Mouse (Mus musculus): ENCODE measurements around the gene Samd8. TPM values are rescaled to one million over a fixed set of nuclear protein-coding genes. Genes with fewer than 3 reads are reported as not detected.

Gene Samd8
- total RNA-seq, 2 experiments from 2014 or later: 90.5 to 101 TPM

GRCm38 (mm10) chr14:21790585-21791251 lies 40.4 kb downstream of the Samd8 start:
- no peak for DNase-seq (ENCODE audit: low spot score in 2 of 2)

GRCm38 (mm10) chr14:21791722-21792121 lies 41.4 kb downstream of the Samd8 start:
- DNase-seq (ENCODE audit: low spot score in 2 of 2): no peak

- no peak for DNase-seq (ENCODE audit: low spot score in 2 of 2)
Measured at GRCm38 (mm10) chr14:21792250-21792649, 41.9 kb downstream of the Samd8 start.

- no peak for DNase-seq (ENCODE audit: low spot score in 2 of 2)
Measured at GRCm38 (mm10) chr14:21800641-21801040, 50.3 kb downstream of the Samd8 start.

- no peak for DNase-seq (ENCODE audit: low spot score in 2 of 2)
Measured at GRCm38 (mm10) chr14:21801624-21802023, 51.3 kb downstream of the Samd8 start.

GRCm38 (mm10) chr14:21802543-21803206 lies 52.3 kb downstream of the Samd8 start:
- DNase-seq (ENCODE audit: low spot score in 2 of 2): no peak

- no peak for DNase-seq (ENCODE audit: low spot score in 2 of 2)
Measured at GRCm38 (mm10) chr14:21806203-21806602, 55.9 kb downstream of the Samd8 start.

GRCm38 (mm10) chr14:21806631-21807160 lies 56.4 kb downstream of the Samd8 start:
- no peak for DNase-seq (ENCODE audit: low spot score in 2 of 2)

- DNase-seq (ENCODE audit: low spot score in 2 of 2): no peak
Measured at GRCm38 (mm10) chr14:21808208-21808922, 58.0 kb downstream of the Samd8 start.

- no peak for DNase-seq (ENCODE audit: low spot score in 2 of 2)
Measured at GRCm38 (mm10) chr14:21809418-21809817, 59.1 kb downstream of the Samd8 start.

- DNase-seq (ENCODE audit: low spot score in 2 of 2): no peak
Measured at GRCm38 (mm10) chr14:21811301-21811700, 61.0 kb downstream of the Samd8 start.

GRCm38 (mm10) chr14:21811744-21812393 lies 61.5 kb downstream of the Samd8 start:
- no peak for DNase-seq (ENCODE audit: low spot score in 2 of 2)

GRCm38 (mm10) chr14:21812590-21813162 lies 62.3 kb downstream of the Samd8 start:
- DNase-seq (ENCODE audit: low spot score in 2 of 2): peak; percentile 51

- DNase-seq (ENCODE audit: low spot score in 2 of 2): no peak
Measured at GRCm38 (mm10) chr14:21813216-21813615, 62.9 kb downstream of the Samd8 start.

GRCm38 (mm10) chr14:21813847-21814246 lies 63.5 kb downstream of the Samd8 start:
- DNase-seq (ENCODE audit: low spot score in 2 of 2): no peak

- no peak for DNase-seq (ENCODE audit: low spot score in 2 of 2)
Measured at GRCm38 (mm10) chr14:21814606-21815005, 64.3 kb downstream of the Samd8 start.

- no peak for DNase-seq (ENCODE audit: low spot score in 2 of 2)
Measured at GRCm38 (mm10) chr14:21816255-21816654, 65.9 kb downstream of the Samd8 start.

- no peak for DNase-seq (ENCODE audit: low spot score in 2 of 2)
Measured at GRCm38 (mm10) chr14:21817453-21817852, 67.1 kb downstream of the Samd8 start.

- no peak for DNase-seq (ENCODE audit: low spot score in 2 of 2)
Measured at GRCm38 (mm10) chr14:21820880-21821505, 70.7 kb downstream of the Samd8 start.

- no peak for DNase-seq (ENCODE audit: low spot score in 2 of 2)
Measured at GRCm38 (mm10) chr14:21822307-21822706, 72.0 kb downstream of the Samd8 start.
